Mouse (Mus musculus) lung, embryonic 15.5 days (tissue): ENCODE data around the gene Scmh1. TPM values are rescaled to one million over a fixed set of nuclear protein-coding genes. Genes with fewer than 3 reads are reported as not detected.

ENCODE experiments used
- ATAC-seq: fragments of 200-750 bp; cut with Nextera tagmentation; 2 replicates; pipeline ENCODE4 v1.8.0; 2017; ENCODE audit warnings: moderate number of reproducible peaks, borderline replicate concordance; ENCODE audit not compliant: low FRiP score, low TSS enrichment; ENCODE audit errors: extremely low read depth
- H3K27ac ChIP-seq: fragments of 300-500 bp; sonication (generic); 2 replicates; pipeline ENCODE4 v1.5.1; 2015; ENCODE audit warnings: moderate library complexity, mild to moderate bottlenecking, inconsistent platforms
- H3K27me3 ChIP-seq: fragments of 300-500 bp; sonication (generic); 2 replicates; pipeline ENCODE4 v1.6.1; 2015; ENCODE audit warnings: inconsistent platforms
- H3K36me3 ChIP-seq: fragments of 300-500 bp; sonication (generic); 2 replicates; pipeline ENCODE4 v1.6.1; 2015; ENCODE audit warnings: inconsistent platforms
- H3K4me1 ChIP-seq: fragments of 300-500 bp; sonication (generic); 2 replicates; pipeline ENCODE4 v1.6.1; 2015; ENCODE audit warnings: inconsistent platforms
- H3K4me2 ChIP-seq: fragments of 300-500 bp; sonication (generic); 2 replicates; pipeline ENCODE4 v1.6.1; 2015; ENCODE audit warnings: inconsistent platforms, mild to moderate bottlenecking, moderate library complexity
- H3K4me3 ChIP-seq: fragments of 300-500 bp; sonication (generic); 2 replicates; pipeline ENCODE4 v1.5.1; 2015; ENCODE audit warnings: mild to moderate bottlenecking, inconsistent platforms
- H3K9ac ChIP-seq: fragments of 300-500 bp; sonication (generic); 2 replicates; pipeline ENCODE4 v1.6.1; 2015; ENCODE audit warnings: inconsistent platforms
- H3K9me3 ChIP-seq: fragments of 300-500 bp; sonication (generic); 2 replicates; pipeline ENCODE4 v1.6.1; 2016; ENCODE audit warnings: inconsistent platforms
- WGBS: fragments of 180-500 bp; shearing (Covaris S2); methylation state at CpG from one replicate; pipeline ENCODE4 v1.1.7; 2015; 5-methylcytosine and 5-hydroxymethylcytosine counted together
- polyA plus RNA-seq: library from polyadenylated mRNA; unstranded; fragments of >200 nt; fragmentation: Nextera tagmentation; extraction: Ambion mirVana; gene quantifications from 2 replicates; pipeline ENCODE4 v1.2.1, GENCODE M21; 2015

Gene Scmh1
- polyA plus RNA-seq, 1 experiment from 2014 or later = 43.2 TPM

DNA sequence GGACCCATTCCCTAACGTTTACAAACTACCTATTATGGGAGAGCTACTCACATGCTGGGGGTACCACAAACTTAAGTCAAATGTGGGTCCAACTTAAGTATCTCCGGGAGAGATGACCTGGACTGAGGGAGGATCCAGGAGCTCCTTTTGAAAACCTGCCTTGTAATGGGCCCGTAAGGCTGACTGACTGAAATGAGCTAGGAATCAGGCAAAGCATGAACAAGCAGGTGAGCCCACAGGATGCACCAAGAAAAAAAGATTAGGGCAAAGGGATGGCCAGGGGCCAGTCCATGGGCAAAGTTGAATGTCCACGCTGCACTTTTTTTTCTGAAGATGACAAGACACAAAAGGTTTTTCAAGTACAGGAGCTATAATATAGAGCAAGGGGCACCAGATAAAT, 163.9 kb downstream of the Scmh1 start:
- Histone ChIP-seq H3K27me3 (no peaks in the 10 kb centered on the region), H3K4me3 (peak overlapping the region; percentile 85), H3K36me3 (peaks cover 16% of the 10 kb centered on the region), H3K27ac (peak overlapping the region; percentile 96), H3K9me3 (no peaks in the 10 kb centered on the region), H3K9ac (peak overlapping the region; percentile 75), H3K4me2 (peak overlapping the region; percentile 90), H3K4me1 (peaks cover 40% of the 10 kb centered on the region)
- WGBS = 2% methylated on average over 4 of the region's 4 CpGs
- no peak for ATAC-seq

- H3K9me3 ChIP-seq = no peaks in the 10 kb centered on the region
- peak within 1 kb of the TSS; percentile 90 for H3K4me2 ChIP-seq
- peak; percentile 95 for ATAC-seq
- H3K4me3 ChIP-seq = peak within 1 kb of the TSS; percentile 85
- peak within 1 kb of the TSS; percentile 75 for H3K9ac ChIP-seq
- peaks cover 9% of the 10 kb centered on the region for H3K36me3 ChIP-seq
- peaks cover 40% of the 10 kb centered on the region for H3K4me1 ChIP-seq
- WGBS = under 1% methylated on average over 89 of the region's 97 CpGs
- no peaks in the 10 kb centered on the region for H3K27me3 ChIP-seq
- peak within 1 kb of the TSS; percentile 96 for H3K27ac ChIP-seq
Observed at GRCm38 (mm10) chr4:120569486-120570437, 164.7 kb downstream of the Scmh1 start, which contains the start of gene Ctps. Ctps (minus strand) TSS chr4:120570276.

DNA sequence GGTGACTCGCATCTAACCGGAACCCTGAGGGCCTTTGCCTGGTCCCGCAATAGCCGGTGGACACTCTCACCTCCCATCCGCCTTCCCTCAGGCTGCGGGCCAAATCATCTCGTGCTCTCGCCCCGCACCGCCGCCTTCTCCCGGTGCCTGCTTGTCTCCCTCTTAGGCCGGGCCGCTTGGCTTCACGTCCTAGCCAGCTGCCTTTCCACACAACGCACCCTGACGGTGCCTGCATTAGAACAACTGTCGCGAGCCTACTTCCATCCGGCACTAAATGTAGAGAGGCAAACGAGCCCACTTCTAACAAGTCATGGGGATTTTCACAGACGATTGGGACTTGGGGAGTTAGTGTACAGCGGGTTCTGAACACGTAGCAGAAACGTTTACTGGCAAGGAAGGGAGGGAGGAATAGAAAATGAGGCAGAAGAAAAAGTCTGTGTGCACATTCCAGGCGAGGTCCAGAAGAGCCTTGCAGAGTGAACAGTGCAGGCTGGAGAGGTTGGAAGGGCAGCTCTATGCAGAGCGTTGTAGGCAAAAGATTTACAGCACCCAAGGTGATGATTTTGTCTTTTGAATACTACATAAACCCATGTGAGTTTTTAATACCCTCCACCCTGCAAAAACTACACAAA, 165.5 kb downstream of the Scmh1 start:
- H3K27me3 ChIP-seq = no peaks in the 10 kb centered on the region
- peak; percentile 66 for ATAC-seq
- H3K27ac ChIP-seq = peak overlapping the region; percentile 96
- H3K4me3 ChIP-seq = peak overlapping the region; percentile 85
- peak overlapping the region; percentile 75 for H3K9ac ChIP-seq
- WGBS = 1% methylated on average over 27 of the region's 27 CpGs
- H3K36me3 ChIP-seq = 0 out of 2 replicates have a peak, but pooled peaks cover 3% of the 10 kb centered on the region
- peaks cover 40% of the 10 kb centered on the region for H3K4me1 ChIP-seq
- no peaks in the 10 kb centered on the region for H3K9me3 ChIP-seq
- H3K4me2 ChIP-seq = peak overlapping the region; percentile 90

- H3K9ac ChIP-seq = peak overlapping the region; percentile 75
- ATAC-seq = no peak
- H3K27me3 ChIP-seq = no peaks in the 10 kb centered on the region
- 50% methylated on average over 3 of the region's 3 CpGs for WGBS
- H3K36me3 ChIP-seq = no peaks in the 10 kb centered on the region
- peak overlapping the region; percentile 90 for H3K4me2 ChIP-seq
- H3K27ac ChIP-seq = peak overlapping the region; percentile 96
- no peaks in the 10 kb centered on the region for H3K9me3 ChIP-seq
- peaks cover 40% of the 10 kb centered on the region for H3K4me1 ChIP-seq
- H3K4me3 ChIP-seq = peak overlapping the region; percentile 85
Observed at GRCm38 (mm10) chr4:120571070-120571464, 166.0 kb downstream of the Scmh1 start.

- Histone ChIP-seq H3K27ac (peak overlapping the region; percentile 96), H3K4me1 (peaks cover 40% of the 10 kb centered on the region), H3K9me3 (no peaks in the 10 kb centered on the region), H3K4me3 (no peak overlapping the region; the same call in 1 of the 2 replicates), H3K4me2 (peak overlapping the region; percentile 90), H3K36me3 (no peaks in the 10 kb centered on the region), H3K27me3 (no peaks in the 10 kb centered on the region), H3K9ac (no peak overlapping the region)
- no peak for ATAC-seq
- 12% methylated on average over 3 of the region's 3 CpGs for WGBS
Observed at GRCm38 (mm10) chr4:120571691-120572090, 166.6 kb downstream of the Scmh1 start.

Other genes starting within 250 kb of the Scmh1 start
- 0.76 and 1.0 TPM in 2 replicates for gene Edn2, start 244.1 kb upstream of the Scmh1 start, polyA plus RNA-seq
- gene Foxo6, start 117.9 kb upstream of the Scmh1 start, polyA plus RNA-seq = 0.10 and 0.25 TPM in 2 replicates
- gene Slfnl1, start 127.0 kb downstream of the Scmh1 start, polyA plus RNA-seq = 0.09 TPM in 1 of 2 replicates, not detected in the other
- gene Ctps, start 165.0 kb downstream of the Scmh1 start, polyA plus RNA-seq = 85.6 and 87.4 TPM in 2 replicates
- not detected in 2 replicates for gene Gm8439, start 183.5 kb downstream of the Scmh1 start, polyA plus RNA-seq